Mouse (Mus musculus) brain, embryonic 14.5 days (tissue): ENCODE results near the gene Aox2.

Source experiments
- CTCF ChIP-seq: fragments of 200-500 bp; IDR thresholded peaks from 2 replicates; pipeline ENCODE4 v1.5.1; 2012; ENCODE audit warnings: inconsistent platforms, mild to moderate bottlenecking, moderate library complexity, borderline replicate concordance; ENCODE audit not compliant: insufficient read depth, insufficient read length; ENCODE audit errors: extremely low read depth
- POLR2A ChIP-seq: fragments of 200-500 bp; IDR thresholded peaks from 2 replicates; pipeline ENCODE4 v1.6.1; 2012; ENCODE audit warnings: mild to moderate bottlenecking, inconsistent platforms, borderline replicate concordance; ENCODE audit not compliant: poor library complexity, insufficient read depth, insufficient read length, severe bottlenecking; ENCODE audit errors: extremely low read depth

DNA sequence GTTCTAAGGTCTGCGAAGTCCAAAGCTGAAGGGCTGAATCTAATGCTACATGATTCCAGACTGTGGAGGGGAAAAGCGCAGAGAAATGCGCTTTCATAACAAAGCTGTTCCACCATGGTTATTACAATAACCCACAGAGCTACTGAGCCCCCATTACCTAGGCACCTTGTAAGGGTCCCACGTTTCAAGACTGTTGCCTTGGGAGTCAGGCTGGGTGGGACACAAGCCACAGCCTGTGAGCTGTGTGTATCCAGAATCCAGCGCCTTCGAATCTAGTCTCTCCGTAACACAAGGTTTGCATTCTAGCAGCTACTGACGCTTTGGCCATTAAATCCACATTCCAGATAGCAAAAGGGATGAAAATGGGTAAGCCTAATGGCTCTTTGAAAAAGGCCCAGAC lies 35.0 kb downstream of the Aox2 start:
- TF ChIP-seq CTCF, result no peak
- no peak for TF ChIP-seq POLR2A
